Mouse (Mus musculus) ES-Bruce4 (cell line): ENCODE measurements around the gene Thbs3.

Experiments used
- CTCF ChIP-seq: IDR thresholded peaks from one replicate; pipeline ENCODE4 v1.8.1; 2011; ENCODE audit warnings: low read depth, low read length
- POLR2A ChIP-seq: IDR thresholded peaks from one replicate; pipeline ENCODE4 v1.8.1; 2011; ENCODE audit warnings: low read length; ENCODE audit not compliant: insufficient read depth

DNA sequence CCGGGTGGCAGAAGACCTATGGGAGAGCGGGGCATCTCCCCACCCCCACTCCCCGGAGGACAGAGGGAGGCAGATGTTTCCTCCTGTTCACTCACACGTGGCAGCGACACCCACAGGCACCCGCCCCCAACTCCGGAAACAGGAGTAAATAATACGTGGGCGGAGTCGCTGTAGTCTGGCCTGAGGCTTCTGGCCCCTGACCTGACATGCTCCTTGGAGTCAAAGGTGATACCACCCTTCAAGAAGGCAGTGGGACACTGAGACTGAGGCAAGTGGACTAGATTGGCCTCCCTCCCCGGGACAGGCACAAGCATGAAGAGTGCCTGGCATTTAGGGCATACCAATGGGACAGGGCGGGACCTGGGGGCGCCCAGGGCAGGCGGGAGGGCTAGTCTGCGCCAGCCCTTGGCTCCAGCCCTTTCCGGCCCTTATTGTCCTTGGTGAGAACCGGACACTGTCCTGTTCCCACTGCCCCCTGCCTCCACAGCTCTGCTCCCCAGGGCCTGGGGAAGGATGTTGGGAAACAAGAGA, 36.5 kb downstream of the Thbs3 start:
- TF ChIP-seq CTCF: no peak
- no peak for TF ChIP-seq POLR2A
